Mouse (Mus musculus) midbrain, embryonic 15.5 days (tissue): ENCODE data around the gene Otud4. TPM values are rescaled to one million over a fixed set of nuclear protein-coding genes. Genes with fewer than 3 reads are reported as not detected.
"Not testable (repeated sequence)": the region's sequence is repeated elsewhere in the genome, so short reads cannot be mapped to it uniquely, and the experiment has no call there.

Source experiments
- ATAC-seq: fragments of 200-750 bp; cut with Nextera tagmentation; replicated peaks from 2 replicates; pipeline ENCODE4 v1.8.0; 2017; ENCODE audit warnings: moderate TSS enrichment
- H3K27ac ChIP-seq: fragments of 300-500 bp; sonication (generic); 2 replicates; pipeline ENCODE4 v1.5.1; 2015; ENCODE audit warnings: mild to moderate bottlenecking, inconsistent platforms
- H3K27me3 ChIP-seq: fragments of 300-500 bp; sonication (generic); replicated peaks from 2 replicates; pipeline ENCODE4 v1.6.1; 2015; ENCODE audit warnings: inconsistent platforms
- H3K36me3 ChIP-seq: fragments of 300-500 bp; sonication (generic); replicated peaks from 2 replicates; pipeline ENCODE4 v1.6.1; 2015; ENCODE audit warnings: inconsistent platforms
- H3K4me1 ChIP-seq: fragments of 300-500 bp; sonication (generic); 2 replicates; pipeline ENCODE4 v1.6.1; 2015; ENCODE audit warnings: inconsistent platforms
- H3K4me2 ChIP-seq: fragments of 300-500 bp; sonication (generic); 2 replicates; pipeline ENCODE4 v1.6.1; 2015; ENCODE audit warnings: inconsistent platforms, mild to moderate bottlenecking, moderate library complexity
- H3K4me3 ChIP-seq: fragments of 300-500 bp; sonication (generic); 2 replicates; pipeline ENCODE4 v1.5.1; 2015; ENCODE audit warnings: mild to moderate bottlenecking, inconsistent platforms
- H3K9ac ChIP-seq: fragments of 300-500 bp; sonication (generic); 2 replicates; pipeline ENCODE4 v1.6.1; 2015; ENCODE audit warnings: mild to moderate bottlenecking, inconsistent platforms
- H3K9me3 ChIP-seq: fragments of 300-500 bp; sonication (generic); 2 replicates; pipeline ENCODE4 v1.6.1; 2016; ENCODE audit warnings: inconsistent platforms
- WGBS: fragments of 180-500 bp; shearing (Covaris S2); methylation state at CpG from one replicate; pipeline ENCODE4 v1.1.7; 2015; ENCODE audit warnings: mixed read lengths; 5-methylcytosine and 5-hydroxymethylcytosine counted together
- polyA plus RNA-seq: library from polyadenylated mRNA; unstranded; fragments of >200 nt; fragmentation: Nextera tagmentation; extraction: Ambion mirVana; gene quantifications from 2 replicates; pipeline ENCODE4 v1.2.1, GENCODE M21; 2015

Gene Otud4
- polyA plus RNA-seq, result 9.5 and 10.6 TPM in 2 replicates

DNA sequence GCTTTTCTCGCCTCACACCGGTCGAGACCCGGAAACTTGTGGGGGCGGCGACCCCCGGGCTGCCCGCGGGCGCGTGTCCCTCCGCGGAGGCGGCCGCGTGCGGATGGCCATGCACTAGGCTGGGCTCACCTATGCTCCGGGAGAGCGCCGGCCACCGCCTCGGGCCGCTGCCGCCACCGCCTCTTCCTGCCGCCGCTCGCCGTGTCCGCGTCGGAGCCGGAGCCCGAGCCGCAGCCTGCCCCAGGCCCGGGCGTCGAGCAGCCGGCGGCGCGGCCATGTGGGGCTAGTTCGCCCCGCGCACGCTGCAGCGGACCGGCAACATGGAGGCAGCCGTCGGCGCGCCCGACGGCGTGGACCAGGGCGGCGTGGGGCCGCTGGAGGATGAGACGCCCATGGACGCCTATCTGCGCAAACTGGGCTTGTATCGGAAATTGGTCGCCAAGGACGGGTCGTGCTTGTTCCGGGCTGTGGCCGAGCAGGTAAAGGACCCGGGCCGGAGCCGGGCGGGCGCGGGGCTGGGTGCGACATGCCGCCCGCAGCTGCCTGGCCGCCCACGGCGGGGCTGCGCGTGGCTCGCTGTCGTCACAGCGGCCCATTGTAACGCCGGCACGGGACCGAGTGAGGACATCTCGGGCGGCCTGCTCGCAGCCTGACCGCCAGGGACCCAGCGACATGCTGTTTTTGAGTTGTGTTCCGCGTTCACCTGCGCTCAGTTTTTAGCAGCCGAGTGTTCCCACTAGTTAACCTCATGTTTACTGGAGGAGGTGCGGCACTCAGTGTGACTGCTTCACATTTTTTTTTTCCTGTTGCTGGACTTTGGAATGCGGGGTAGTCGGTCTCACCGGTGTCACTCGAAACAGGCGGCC, at the start of gene Otud4:
Otud4 (plus strand) TSS at position 33 of the 866 bp plus-strand sequence.
- peak within 1 kb of the TSS; percentile 78 for H3K4me2 ChIP-seq
- peak; percentile 73 for ATAC-seq
- under 1% methylated on average over 103 of the region's 103 CpGs for WGBS
- H3K4me3 ChIP-seq, result peak within 1 kb of the TSS; percentile 73
- H3K4me1 ChIP-seq, result peaks cover 32% of the 10 kb centered on the region
- H3K27me3 ChIP-seq, result no peaks in the 10 kb centered on the region
- peak within 1 kb of the TSS; percentile 94 for H3K27ac ChIP-seq
- no peaks in the 10 kb centered on the region for H3K36me3 ChIP-seq
- H3K9ac ChIP-seq, result peak within 1 kb of the TSS; percentile 92
- H3K9me3 ChIP-seq, result no peaks in the 10 kb centered on the region

DNA sequence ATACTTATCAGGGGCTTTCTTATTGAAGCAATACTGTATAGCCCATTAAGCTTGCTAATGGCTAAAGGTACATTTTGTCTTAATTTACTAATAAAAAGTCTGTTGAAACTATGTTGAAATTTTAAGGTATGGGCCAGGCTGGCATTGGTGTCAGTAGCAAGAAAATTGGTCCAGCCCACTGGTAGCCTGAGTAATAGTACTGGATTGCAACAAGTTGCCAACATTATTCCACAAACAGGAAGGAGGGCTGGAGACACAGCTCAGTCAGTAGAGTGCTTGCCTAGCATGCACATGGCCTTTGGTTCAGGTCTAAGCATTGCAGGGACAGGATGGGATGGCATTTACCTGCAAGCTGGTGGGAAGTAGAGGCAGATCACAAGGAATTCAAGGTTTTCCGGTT, 38.5 kb upstream of the Otud4 start:
- H3K4me3 ChIP-seq, result no peak overlapping the region
- no peak overlapping the region for H3K9ac ChIP-seq
- H3K4me1 ChIP-seq, result no peaks in the 10 kb centered on the region
- no peak overlapping the region for H3K27ac ChIP-seq
- 88% methylated on average over 1 of the region's 1 CpGs for WGBS
- no peaks in the 10 kb centered on the region for H3K27me3 ChIP-seq
- no peak overlapping the region for H3K4me2 ChIP-seq
- ATAC-seq, result no peak
- H3K9me3 ChIP-seq, result no peaks in the 10 kb centered on the region
- no peaks in the 10 kb centered on the region for H3K36me3 ChIP-seq

DNA sequence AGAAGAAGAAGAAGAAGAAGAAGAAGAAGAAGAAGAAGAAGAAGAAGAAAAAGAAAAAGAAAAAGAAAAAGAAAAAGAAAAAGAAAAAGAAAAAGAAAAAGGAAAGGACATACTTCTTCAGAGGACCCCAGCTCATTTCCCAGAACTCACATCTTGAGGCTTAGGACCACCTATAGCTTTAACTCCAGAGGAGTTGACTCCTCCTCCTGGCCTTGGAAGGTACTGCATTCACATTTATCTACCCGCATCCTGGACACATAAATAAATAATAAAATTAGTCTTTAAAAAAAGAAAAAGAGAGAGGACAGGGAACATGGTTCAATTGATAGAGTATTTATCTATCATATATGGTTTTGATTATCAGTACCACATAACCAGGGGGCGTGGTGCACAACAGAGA, 36.2 kb upstream of the Otud4 start:
- not testable (repeated sequence) for H3K4me3 ChIP-seq, H3K36me3 ChIP-seq, H3K4me1 ChIP-seq, H3K9me3 ChIP-seq, H3K27ac ChIP-seq, H3K9ac ChIP-seq, ATAC-seq, H3K27me3 ChIP-seq, H3K4me2 ChIP-seq
- 50% methylated on average over 2 of the region's 2 CpGs for WGBS

DNA sequence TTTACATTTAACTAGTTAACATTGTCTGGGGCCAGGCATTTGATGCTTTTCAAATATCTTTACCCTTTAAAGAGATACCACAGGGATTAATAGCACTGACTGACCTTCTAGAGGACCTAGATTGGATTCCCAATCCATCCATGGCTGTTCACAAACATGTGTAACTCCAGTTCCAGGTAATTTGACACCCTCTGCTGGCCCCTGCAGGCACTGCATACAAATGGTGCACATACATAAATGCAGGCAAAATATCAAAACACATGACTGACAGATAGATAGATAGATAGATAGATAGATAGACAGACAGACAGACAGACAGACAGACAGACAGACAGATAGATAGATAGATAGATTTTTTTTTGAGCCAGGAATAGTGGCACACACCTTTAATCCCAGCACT, 33.2 kb upstream of the Otud4 start:
- no peak for ATAC-seq
- Histone ChIP-seq H3K27ac (no peak overlapping the region), H3K27me3 (no peaks in the 10 kb centered on the region), H3K4me1 (no peaks in the 10 kb centered on the region), H3K4me2 (no peak overlapping the region), H3K9me3 (no peaks in the 10 kb centered on the region), H3K4me3 (no peak overlapping the region), H3K9ac (no peak overlapping the region), H3K36me3 (no peaks in the 10 kb centered on the region)

DNA sequence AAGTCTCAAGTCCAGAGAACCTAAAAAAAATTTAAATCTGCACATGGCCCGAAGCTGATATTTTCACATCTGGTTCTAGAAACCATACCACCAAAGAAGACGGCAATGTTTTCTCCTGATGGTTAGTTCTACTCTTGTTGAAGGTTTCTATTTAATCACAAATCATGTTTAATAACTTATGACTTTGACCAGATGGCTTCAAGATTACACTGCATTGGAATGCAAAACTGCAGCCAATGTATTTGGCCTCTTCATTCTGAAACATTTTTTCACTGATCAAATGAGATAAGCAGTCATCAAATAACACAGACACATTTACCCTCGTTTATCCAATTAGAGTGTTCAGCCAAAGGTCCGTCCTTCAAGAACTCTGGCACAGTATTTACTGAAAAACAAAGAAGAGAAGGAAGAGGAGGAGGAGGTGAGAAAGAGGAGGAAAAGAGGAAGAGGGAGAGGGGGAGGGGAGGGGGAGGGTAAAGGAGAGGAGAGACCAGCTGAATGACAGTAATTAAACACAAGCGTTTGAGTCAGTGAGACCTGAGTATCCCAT, 32.6 kb upstream of the Otud4 start:
- no peaks in the 10 kb centered on the region for H3K27me3 ChIP-seq
- H3K9me3 ChIP-seq, result no peaks in the 10 kb centered on the region
- H3K4me2 ChIP-seq, result no peak overlapping the region
- 84% methylated on average over 5 of the region's 5 CpGs for WGBS
- H3K9ac ChIP-seq, result no peak overlapping the region
- no peaks in the 10 kb centered on the region for H3K4me1 ChIP-seq
- H3K36me3 ChIP-seq, result no peaks in the 10 kb centered on the region
- no peak for ATAC-seq
- H3K4me3 ChIP-seq, result no peak overlapping the region
- H3K27ac ChIP-seq, result no peak overlapping the region

DNA sequence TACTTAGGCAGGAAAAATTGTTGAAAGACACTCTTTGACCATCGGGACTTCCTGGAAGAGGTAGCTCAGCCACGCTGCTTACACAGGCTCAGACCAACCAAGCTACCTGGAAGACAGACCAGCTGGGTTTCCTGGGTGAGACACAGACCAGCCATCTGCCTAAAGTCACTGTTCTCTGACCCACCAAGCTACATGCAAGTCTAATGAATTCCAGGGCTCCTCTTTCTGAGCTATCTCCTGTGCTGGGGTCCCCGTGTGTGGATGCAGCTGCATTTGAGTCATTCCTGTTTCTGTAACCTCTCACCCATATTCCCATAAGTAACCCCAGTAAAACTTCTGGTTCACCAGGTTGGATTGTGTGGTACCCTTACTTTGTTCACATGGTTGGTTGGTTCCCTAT, 30.7 kb upstream of the Otud4 start:
- WGBS, result 83% methylated on average over 3 of the region's 3 CpGs
- no peak overlapping the region for H3K9ac ChIP-seq
- no peaks in the 10 kb centered on the region for H3K4me1 ChIP-seq
- H3K36me3 ChIP-seq, result no peaks in the 10 kb centered on the region
- no peak overlapping the region for H3K27ac ChIP-seq
- H3K4me2 ChIP-seq, result no peak overlapping the region
- no peak for ATAC-seq
- H3K9me3 ChIP-seq, result no peaks in the 10 kb centered on the region
- H3K4me3 ChIP-seq, result no peak overlapping the region
- H3K27me3 ChIP-seq, result no peaks in the 10 kb centered on the region

DNA sequence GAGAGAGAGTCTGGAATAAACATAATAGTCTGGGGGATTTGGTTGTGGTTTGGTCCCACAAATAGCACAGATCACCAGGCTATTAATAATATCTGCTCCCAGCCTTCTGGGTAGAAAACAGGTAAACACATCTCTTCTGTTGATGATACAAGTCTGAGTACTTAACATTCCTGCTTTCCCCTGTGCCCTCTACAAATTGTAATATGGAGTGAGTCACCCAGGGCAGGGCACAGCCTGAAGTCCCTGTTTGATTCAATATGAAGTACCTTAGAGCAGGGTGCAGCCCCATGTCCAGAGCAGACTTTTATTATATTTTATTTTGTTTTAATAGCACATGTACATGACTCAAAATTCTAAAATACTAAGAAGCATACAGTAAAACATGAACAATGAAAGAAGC, 29.1 kb upstream of the Otud4 start:
- H3K4me1 ChIP-seq, result no peaks in the 10 kb centered on the region
- no peak overlapping the region for H3K4me3 ChIP-seq
- no peaks in the 10 kb centered on the region for H3K27me3 ChIP-seq
- H3K4me2 ChIP-seq, result no peak overlapping the region
- no peaks in the 10 kb centered on the region for H3K36me3 ChIP-seq
- ATAC-seq, result no peak
- no peak overlapping the region for H3K27ac ChIP-seq
- no peak overlapping the region for H3K9ac ChIP-seq
- H3K9me3 ChIP-seq, result no peaks in the 10 kb centered on the region

DNA sequence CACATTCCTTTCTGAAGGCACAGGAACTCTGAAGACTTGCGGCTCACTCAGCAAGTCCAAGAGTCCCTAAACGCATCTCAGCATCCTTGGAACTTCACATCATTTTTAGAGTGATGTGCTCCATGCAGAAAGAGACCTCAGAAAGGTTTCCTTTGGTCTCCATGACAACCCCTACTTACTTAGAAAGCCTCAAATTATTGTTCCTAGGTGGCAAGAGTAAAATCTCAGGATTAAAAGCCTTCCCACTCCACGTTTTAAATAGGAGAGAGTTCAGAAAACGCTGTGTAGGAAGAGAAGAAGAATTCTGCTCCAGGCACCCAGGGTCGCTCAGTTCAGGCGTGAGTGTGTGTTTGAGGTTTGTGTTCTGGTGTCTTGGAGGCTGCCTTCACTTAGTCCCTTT, 27.1 kb upstream of the Otud4 start:
- no peak overlapping the region for H3K9ac ChIP-seq
- H3K27ac ChIP-seq, result no peak overlapping the region
- no peak overlapping the region for H3K4me2 ChIP-seq
- no peak overlapping the region for H3K4me3 ChIP-seq
- no peaks in the 10 kb centered on the region for H3K4me1 ChIP-seq
- no peak for ATAC-seq
- H3K9me3 ChIP-seq, result no peaks in the 10 kb centered on the region
- no peaks in the 10 kb centered on the region for H3K27me3 ChIP-seq
- H3K36me3 ChIP-seq, result no peaks in the 10 kb centered on the region
- WGBS, result 58% methylated on average over 6 of the region's 6 CpGs

DNA sequence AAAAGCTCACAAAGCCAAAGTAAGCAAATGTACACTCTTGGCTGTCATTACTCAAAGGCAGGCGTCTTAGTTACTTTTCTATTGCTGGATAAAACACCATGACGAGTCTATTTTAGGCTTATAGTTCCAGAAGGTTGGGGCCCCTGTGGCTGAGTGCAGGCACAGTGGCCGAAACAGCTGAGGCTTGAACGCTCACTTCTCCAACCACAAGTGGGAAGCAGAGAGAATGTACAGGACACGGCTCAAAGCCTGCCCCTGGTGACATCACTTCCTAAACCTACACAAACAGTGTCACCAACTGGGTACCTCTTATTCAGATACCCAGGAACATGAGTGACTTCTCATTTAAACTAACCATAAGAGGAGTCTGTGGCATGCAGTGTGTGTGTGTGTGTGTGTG, 26.5 kb upstream of the Otud4 start:
- Histone ChIP-seq H3K4me1 (no peaks in the 10 kb centered on the region), H3K9ac (no peak overlapping the region), H3K36me3 (no peaks in the 10 kb centered on the region), H3K27ac (no peak overlapping the region), H3K4me3 (no peak overlapping the region), H3K4me2 (no peak overlapping the region), H3K27me3 (no peaks in the 10 kb centered on the region), H3K9me3 (no peaks in the 10 kb centered on the region)
- 46% methylated on average over 5 of the region's 5 CpGs for whole genome bisulfite sequencing
- ATAC-seq, result no peak

DNA sequence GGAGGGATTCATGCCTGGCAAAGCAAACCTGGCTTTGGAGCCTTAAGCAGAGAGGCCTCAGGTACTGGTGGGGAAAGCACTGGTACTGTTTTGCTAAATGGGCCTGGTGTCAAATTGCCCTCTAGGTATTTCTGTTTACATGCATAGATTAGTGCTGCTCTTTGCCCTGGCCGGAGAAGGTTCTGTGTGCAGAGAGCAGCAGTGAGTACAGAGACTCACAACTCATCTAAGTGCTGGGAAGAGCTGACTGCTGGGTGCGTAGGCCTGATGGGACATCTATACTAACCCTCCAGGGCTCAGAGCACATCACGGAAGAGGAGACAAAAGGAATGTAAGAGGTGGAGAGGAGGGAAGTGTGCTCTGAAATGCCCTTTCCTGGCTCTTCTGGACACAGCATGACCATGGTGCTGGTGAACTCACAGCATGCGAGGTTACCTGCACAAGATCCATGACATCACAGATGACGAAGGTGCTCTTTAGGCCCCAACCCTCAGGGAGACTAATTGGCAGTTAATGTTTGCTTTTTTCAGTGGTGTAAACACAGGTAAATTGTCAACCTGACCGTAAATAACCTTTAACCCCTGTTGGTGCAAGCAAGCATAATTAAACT, 23.6 kb upstream of the Otud4 start:
- Histone ChIP-seq H3K4me1 (no peaks in the 10 kb centered on the region), H3K4me2 (no peak overlapping the region), H3K9ac (no peak overlapping the region), H3K9me3 (no peaks in the 10 kb centered on the region), H3K36me3 (no peaks in the 10 kb centered on the region), H3K27me3 (no peaks in the 10 kb centered on the region), H3K4me3 (no peak overlapping the region), H3K27ac (no peak overlapping the region)
- 82% methylated on average over 6 of the region's 6 CpGs for WGBS
- no peak for ATAC-seq

DNA sequence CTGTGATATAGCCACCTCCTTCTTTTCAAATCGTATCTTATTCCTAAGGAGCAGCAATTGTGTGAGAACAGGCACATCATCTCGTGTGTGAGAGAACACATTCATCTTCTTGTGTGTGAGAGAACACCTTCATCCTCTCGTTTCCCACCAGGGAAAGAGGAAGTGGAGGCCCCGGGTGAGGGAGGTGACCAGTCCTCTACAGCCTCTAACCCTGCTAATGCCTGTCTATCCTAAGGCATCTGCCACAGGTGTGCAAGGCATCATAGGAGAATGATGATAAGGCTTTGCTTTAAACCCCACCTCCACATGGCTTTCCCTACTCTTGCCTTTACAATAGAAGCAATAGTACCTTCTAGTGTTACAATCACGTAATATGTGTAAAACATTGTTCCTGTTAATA, 20.5 kb upstream of the Otud4 start:
- H3K4me3 ChIP-seq, result no peak overlapping the region
- no peak overlapping the region for H3K9ac ChIP-seq
- H3K4me2 ChIP-seq, result no peak overlapping the region
- H3K36me3 ChIP-seq, result no peaks in the 10 kb centered on the region
- H3K27ac ChIP-seq, result no peak overlapping the region
- H3K27me3 ChIP-seq, result no peaks in the 10 kb centered on the region
- H3K4me1 ChIP-seq, result no peaks in the 10 kb centered on the region
- WGBS, result 73% methylated on average over 5 of the region's 5 CpGs
- no peaks in the 10 kb centered on the region for H3K9me3 ChIP-seq
- no peak for ATAC-seq

DNA sequence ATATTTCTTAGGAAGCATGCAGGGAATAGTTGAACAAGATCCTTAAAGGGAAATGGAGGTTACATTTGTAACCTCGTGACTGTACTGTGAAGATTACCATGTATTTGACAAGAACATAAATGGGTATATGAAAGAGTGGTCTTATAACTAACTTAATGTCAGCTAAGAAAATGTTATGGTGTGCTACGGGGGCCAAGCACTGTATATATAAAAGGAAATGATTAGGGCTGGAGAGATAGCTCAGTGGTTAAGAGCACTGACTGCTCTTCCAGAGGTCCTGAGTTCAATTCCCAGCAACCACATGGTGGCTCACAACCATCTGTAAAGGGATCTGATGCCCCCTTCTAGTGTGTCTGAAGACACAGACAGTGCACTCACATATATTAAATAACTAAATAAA, 20.1 kb upstream of the Otud4 start:
- Histone ChIP-seq H3K27ac (no peak overlapping the region), H3K9ac (no peak overlapping the region), H3K36me3 (no peaks in the 10 kb centered on the region), H3K9me3 (no peaks in the 10 kb centered on the region), H3K4me3 (no peak overlapping the region), H3K27me3 (no peaks in the 10 kb centered on the region), H3K4me1 (no peaks in the 10 kb centered on the region), H3K4me2 (no peak overlapping the region)
- no peak for ATAC-seq
- 82% methylated on average over 2 of the region's 2 CpGs for WGBS

DNA sequence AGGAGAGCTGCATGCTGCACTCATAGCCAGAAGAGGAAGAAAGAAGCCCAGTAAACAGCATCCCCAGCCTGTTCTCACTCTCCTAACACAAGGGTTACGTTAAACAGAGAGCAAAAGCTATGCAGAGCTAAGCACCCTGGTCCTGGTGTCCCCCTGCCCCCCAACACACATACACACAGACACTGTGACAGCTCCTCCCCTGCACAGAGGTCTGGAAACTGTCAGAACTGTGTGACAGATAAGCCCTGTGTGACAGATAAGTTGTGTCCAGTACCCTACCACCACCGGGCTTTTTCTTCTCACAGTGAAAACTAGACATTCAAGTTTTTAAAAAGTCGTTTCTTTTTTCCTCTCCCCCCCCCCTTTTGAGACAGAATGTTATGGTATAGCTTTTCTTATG, 19.4 kb upstream of the Otud4 start:
- H3K27me3 ChIP-seq, result no peaks in the 10 kb centered on the region
- no peaks in the 10 kb centered on the region for H3K36me3 ChIP-seq
- H3K4me1 ChIP-seq, result no peaks in the 10 kb centered on the region
- H3K4me2 ChIP-seq, result no peak overlapping the region
- no peak overlapping the region for H3K4me3 ChIP-seq
- no peak overlapping the region for H3K9ac ChIP-seq
- ATAC-seq, result no peak
- no peaks in the 10 kb centered on the region for H3K9me3 ChIP-seq
- no peak overlapping the region for H3K27ac ChIP-seq
- WGBS, result 51% methylated on average over 3 of the region's 3 CpGs
